Mouse (Mus musculus) adrenal gland, adult (tissue): ENCODE results near the gene Ppox.

Experiments used
- DNase-seq, 2 experiments: peaks; one replicate each; pipeline ENCODE4 v3.0.0; 2022 to 2023; ENCODE audit warnings: low spot score in 1 of 2; ENCODE audit not compliant: inconsistent age in 2 of 2

Ppox gene

DNA sequence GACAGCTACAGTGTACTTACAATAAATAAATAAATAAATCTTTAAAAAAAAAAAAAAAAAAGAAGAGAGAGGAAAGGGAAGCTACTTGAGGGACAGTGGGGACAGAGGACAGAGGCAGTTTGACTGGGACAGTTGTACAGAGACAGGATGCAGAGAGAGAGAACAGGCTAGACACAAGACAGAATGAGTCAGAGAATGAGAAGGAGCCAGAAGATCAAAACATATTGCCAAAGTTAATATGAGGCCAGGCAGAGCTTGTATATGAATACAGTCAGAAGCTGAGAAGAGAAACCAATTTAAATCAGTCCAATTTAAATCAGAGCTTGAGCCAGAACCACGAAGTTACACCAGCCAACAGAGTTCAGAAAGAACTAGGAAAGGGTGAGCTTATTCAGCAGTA is 12.6 kb downstream of the Ppox start:
- no peak for DNase-seq

DNA sequence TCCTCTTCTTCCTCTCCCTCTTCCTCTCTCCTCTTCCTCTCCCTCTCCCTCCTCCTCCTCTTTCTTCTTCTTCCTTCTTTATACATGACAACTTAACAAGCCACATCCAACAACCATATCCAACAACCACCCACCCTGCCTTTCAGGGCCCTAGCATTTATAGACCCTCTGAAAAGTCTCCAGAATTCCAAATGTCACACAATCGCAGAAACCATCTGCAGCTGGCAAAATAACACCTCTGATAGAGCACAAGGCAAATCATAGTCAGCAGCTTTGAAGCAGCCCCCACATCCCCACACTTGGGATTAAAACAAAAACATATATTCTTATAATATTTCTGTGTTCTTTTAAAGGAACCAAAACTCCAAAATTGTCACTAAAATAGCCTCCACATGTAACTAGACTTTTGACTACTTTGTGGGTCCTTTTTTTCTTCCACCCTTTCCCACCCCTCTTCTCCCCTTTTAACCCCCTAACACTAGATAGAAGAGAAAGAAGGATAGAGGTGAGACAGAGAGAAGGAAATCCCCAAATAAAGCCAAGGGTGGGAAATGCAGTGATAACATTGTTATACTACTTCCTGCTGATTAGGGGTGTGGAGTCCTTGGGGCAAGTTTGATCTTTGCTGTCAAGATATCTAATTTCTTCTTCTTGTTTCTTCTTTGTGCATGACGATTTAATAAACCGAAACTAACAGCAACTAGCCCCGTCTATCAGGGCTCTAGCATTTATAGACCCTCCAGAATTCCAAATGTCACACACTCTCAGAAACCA is 14.8 kb downstream of the Ppox start:
- no peak for DNase-seq

DNA sequence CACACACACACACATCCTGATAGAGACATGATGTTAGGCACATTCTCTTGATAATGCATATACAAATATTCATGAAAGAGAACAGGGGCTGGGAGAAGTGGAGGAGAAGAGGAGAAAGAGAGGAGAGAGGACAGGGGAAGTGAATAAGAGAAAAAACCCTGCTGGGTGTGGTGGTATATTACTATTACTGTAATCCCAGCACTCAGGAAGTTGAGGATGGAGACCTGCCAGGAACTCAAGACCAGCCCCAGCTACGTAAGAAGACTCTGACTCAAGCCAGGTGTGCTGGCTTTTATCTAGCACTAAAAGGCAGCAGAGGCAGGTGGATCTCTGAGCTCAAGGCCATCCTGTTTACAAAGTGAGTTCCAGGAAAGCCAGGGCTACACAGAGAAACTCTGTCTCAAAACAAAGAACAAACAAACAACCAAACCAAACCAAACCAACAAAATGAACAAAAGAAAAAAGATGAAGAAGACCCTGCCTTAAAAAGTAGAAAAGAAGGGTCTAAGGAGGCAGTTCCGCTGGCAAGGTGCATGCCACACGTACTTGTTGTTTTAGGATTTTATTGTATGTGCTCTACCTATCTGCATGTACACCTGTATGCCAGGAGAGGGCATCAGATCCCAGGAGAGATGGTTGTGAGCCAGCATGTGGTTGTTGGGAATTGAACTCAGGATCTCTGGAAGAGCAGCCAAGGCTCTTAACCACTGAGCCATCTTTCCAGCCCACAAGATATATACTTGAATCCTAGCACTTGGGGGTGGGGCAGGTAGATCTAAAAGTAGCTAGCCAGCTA is 17.1 kb downstream of the Ppox start:
- DNase-seq, result no peak

DNA sequence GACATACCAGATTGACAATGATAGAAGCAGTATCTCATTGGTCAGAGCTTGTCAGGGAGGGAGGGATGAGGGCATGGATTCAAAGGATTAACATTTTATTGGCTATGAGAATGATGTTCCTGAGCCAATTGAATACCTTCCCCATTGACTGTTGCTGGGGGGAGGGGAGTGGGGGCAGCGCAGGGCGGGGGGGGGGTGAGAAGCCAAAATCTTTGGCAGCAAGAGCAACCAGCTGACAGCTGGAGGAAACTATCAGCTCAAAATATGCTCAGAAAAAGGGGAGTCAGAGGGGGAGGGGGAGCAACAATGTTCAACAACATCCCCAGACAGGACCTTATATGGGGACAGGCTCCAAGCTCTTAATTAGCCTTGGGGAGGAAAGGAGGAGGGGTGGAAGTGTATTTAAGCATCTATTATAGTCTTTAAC is 17.8 kb downstream of the Ppox start:
- DNase-seq, result no peak

DNA sequence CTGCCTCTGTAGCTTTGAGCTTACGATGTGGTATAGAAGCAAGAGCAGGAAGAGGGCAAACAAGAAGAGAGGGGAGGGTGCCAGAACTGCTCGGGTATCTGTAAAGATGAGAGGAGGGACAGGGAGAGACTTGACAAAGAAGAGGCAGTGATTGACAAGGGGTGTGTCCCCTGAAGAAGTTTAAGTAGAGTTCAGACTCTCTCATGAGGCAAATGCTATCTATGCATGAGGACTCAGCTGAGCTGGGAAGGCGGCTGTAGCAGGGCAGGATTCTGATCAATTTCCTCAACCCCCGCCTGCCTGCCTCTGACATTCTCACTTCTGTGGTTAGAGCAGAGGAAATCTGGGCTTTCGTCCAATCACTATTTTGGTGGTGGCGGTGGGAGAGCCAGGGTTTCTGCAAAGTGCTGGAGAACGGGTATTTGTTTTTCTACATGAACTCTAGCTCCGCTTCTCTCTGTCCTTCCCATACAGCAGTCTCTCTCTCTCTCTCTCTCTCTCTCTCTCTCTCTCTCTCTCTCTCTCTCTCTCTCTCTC is 18.3 kb downstream of the Ppox start:
- DNase-seq, result peak; percentile 72 to 88

DNA sequence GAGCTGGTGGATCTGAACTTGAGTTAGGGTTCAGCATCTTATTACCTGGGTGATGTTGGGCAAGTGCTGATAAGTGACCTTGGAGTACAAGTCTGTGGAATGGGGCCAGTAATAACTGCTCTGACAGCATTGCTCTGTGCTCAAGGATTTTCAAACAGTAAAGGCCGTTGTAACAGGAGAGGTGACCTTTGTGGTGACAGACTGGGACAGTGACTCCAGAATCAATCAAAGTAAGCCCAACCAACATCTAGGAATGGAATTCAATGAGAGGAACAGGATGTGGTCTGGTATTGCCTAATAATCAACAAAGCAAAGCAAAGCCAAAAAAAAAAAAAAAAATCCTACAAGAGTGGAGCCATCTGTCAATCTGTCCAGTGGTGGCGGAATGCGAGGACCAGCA is 20.7 kb downstream of the Ppox start:
- DNase-seq, result peak; percentile 73 to 88

DNA sequence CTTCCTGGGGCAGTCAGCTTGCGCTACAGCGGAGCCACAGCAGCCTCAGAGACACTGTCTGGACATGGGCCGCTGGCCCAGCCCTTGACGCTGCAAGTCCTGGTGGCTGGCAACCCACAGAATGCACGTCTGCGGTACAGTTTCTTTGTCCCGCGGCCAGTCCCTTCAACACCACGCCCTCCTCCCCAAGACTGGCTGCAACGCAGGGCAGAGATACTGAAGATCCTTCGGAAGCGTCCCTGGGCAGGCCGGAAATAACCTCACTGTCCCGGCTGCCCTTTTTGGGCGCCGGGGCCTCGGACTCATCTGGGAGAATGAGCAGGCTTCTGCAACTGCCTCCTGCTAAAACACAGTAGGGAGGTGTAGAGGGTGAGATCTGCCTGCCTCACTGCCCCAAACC is 22.1 kb downstream of the Ppox start:
- no peak for DNase-seq

DNA sequence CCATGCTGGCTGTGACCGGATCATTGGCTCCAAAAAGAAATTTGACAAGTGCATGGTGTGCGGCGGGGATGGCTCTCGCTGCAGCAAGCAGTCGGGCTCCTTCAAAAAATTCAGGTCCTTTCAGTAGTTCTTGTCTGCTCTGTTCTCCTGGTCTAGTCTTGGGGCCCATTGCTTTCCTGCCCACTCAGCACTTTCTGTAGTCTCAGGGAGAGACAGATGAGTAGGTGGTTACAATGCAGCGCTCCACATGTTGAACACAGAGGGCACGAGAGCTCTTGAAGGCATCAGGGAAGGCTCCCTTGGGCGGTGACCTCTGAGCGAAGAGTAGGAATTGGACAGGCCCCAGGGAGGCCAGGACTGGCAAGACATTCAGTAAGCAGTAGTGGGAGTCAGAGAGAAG is 23.2 kb downstream of the Ppox start:
- DNase-seq, result no peak

DNA sequence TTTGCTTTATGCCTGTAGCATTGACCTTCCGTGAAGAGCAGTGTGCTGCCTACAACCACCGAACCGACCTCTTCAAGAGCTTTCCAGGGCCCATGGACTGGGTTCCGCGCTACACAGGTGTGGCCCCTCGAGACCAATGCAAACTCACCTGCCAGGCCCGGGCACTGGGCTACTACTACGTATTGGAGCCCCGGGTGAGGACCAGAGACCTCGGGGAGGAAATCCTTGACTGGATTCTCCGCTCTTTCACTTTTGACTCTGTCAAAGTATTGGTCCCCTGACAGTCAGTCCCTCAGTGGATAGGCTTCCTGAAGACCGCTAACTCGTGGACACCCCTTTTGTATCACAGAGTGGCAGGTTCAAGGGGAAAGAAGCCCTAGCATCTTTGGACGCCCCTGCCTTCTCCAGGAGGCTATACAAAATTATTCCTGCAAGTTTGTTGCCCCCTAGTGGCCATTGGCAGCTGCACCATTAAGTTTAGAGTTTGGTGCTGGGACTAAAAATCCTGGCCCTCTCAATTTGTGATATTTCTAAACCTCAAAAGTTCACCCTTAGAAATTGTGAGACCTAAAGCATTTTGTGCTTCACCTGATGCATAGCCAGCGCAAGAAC is 23.9 kb downstream of the Ppox start:
- DNase-seq, result peak; percentile 70 to 91

DNA sequence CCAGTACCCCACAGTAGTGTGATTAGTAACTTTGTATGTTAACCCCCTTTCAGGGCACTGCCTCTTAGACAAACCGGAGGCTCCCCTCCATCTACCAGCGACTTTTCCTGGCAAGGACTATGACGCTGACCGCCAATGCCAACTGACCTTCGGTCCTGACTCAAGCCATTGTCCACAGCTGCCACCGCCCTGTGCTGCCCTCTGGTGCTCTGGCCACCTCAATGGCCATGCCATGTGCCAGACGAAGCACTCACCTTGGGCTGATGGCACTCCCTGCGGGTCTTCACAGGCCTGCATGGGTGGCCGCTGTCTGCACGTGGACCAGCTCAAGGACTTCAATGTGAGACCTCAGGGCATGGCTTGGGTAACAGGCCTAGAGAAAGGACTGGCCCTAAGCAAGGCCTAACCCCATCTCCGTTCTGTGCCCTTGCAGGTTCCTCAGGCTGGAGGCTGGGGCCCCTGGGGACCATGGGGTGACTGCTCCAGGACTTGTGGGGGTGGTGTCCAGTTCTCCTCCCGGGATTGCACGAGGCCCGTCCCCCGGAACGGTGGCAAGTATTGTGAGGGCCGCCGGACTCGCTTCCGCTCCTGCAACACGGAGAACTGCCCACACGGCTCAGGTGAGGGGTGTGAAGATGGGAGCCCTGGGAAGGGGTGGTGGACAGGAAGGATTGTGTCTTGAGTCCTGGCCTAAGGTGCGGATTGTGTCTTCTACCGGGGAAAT is 24.7 kb downstream of the Ppox start:
- peak; percentile 71 to 90 for DNase-seq

DNA sequence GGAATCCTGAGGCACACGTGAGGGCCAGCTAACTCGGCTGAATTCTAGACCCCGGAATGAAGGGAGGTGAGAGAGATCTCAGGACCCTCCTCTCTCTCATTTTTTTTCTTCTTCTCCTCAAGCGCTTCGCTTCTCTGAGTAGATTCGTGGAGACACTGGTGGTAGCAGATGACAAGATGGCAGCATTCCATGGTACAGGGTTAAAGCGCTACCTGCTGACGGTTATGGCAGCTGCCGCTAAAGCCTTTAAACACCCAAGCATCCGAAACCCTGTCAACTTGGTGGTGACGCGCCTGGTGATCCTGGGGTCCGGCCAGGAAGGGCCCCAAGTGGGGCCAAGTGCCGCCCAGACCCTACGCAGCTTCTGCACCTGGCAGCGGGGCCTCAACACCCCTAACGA is 28.6 kb downstream of the Ppox start:
- DNase-seq, result no peak

DNA sequence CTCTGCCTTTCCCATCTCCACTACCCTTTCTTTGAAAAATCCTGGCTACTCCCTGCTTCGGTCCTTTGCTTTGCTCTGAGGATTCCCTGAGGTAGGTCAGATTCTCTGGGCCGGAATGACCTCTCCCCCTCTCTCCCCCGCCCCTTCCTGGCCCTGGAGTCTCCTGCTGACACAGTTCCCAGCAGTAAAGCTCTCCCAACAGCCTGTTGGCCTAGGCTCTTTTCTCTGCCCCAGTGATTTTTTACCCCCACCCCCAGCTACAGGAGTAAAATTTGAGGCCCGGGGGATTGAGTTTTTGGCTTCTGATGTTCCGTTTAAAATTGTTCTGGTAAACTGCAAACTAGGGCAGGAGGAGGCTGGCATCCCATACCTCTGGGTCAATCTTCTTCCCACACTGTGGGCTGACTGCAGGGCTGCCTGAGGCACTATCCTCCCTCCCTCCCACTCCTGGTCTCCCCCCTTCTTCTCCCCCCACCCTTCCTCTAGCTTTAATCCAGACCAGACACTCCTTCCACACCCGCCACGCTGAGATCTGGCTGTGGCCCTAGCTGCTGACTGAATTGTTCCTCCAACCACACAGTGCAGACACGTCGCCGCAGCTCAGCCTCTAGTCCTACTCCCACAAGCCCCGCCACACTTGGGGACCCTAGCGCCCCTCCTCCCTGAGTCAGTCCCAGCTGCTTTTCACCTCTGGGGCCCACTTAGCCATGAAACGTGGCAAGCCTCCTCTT is 29.2 kb downstream of the Ppox start:
- no peak for DNase-seq

DNA sequence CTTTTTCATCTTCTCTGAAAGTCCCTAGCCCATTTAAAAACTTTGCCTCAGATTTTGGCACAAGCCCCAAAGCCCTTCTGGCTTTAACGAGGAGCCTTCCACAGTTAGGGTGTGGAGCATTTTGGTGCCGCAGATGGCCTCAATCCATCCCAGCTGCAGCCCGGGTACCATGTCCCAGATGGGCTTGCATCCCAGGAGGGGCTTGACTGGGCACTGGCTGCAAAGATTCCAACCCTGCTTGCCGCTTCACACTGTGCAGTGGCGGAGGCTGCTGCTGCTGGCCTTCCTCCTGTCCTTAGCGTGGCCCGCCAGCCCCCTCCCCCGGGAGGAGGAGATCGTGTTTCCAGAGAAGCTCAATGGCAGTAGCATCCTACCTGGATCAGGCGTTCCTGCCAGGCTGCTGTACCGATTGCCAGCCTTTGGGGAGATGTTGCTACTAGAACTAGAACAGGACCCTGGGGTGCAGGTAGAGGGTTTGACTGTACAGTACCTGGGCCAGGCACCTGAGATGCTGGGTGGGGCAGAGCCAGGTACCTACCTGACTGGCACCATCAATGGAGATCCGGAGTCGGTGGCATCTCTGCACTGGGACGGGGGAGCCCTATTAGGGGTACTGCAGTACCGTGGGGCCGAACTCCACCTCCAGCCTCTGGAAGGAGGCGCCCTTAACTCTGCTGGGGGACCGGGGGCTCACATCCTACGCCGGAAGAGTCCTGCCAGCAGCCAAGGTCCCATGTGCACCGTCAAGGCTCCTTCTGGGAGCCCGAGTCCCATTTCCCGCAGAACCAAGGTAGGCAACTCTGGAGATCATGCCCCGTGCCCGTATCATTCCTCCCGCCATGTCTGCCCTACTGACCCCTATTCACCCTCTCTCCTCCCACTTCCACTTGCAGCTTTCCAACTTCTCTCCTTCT is 30.0 kb downstream of the Ppox start, which contains the start of gene Ndufs2:
Gene Ndufs2, minus strand, starts transcription at position 709 of the 914 bp plus-strand sequence.
- no peak for DNase-seq

DNA sequence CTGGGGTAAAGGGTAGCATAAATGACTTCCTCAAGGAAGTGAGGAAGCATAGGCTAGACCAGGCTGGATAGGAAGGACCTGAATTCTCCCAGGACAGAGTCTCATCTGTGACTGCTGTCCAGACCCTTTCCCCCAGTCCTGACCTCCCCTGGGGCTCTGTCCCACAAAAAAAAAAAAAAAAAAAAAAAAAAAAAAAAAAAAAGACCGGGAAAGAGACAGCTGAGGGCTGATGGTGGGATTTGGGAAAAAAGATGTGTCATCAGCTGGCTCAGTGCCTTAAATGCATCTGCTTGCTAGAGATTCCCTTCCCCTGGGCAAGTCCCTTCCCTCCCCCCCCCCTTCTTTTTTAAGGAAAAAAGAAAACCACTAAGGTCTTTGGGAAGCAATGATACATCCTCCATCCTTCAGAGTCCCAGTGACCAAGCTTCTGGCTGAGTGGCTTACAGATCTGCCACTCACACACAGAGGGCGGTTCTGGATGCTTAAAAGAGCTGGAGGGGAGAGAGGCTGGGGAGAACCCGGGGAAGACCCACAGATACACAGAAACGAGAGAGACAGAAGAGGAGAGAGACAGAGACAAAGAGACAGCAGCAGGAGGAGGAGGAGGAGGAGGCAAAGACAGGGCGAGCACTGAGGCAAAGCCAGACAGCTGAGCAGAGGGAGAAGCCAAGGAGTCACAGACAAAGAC is 30.9 kb downstream of the Ppox start, which contains the start of gene Adamts4:
Gene Adamts4, plus strand, starts transcription at position 509 of the 688 bp plus-strand sequence.
- no peak for DNase-seq

DNA sequence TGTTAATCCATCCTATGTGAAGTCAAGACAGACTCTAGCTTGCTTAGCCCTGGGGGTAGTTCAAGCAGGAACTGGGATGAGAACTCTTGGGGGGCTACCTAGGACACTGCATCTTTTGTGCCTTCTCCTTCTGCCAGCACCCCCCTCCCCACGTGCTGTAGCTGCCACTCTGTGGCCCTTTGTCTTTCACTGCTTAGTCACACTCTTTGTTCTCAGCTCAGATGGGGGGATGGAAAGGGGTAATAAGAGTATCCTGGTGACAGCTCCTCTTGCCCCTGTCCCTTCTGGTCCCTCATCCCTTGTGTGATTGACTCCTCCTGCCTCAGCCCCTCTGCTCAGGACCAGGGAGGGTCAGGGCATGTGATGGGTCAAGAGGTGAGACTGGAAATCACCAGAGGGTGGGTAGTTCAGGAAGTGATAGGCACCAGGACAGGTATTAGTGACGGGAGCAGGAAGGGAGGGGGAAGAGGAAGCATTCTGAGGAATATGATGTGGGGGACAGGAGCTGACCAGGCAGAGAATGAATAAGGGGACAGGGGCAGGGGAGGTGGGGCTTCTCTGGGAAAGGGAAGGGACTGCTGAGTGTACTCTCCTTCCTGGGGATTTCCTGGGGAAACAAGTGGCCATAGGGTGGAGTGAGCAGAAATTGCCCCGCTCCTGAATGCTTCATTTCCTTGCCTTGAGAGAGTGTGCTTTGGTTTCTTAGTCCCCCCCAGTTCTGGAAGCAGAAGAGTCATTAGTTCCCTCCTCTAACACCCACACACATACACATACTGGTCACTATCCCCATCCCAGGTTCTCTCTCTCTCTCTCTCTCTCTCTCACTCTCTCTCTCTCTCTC is 32.4 kb downstream of the Ppox start:
- DNase-seq, result peak in 1 of 2 experiments; percentile 48

DNA sequence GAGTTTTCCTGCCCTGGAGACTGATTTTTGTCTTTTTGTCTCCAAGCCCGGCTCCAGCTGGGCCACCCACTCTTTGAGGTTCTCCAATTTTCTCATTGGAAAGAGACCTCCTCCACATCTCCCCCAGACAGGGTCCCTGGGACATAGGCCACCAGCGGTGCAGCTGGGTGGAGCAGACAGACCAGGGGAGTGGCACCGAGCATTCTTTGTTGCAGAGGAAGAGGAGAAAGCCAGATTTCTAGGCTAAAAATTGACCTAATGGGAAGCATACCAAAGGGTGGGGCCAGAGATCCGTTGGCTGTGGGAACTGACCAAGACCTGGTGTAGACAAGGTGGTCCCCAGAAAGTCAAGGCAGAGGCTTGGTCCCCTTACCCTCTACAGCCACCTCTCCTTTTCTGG is 33.1 kb downstream of the Ppox start:
- DNase-seq, result no peak

DNA sequence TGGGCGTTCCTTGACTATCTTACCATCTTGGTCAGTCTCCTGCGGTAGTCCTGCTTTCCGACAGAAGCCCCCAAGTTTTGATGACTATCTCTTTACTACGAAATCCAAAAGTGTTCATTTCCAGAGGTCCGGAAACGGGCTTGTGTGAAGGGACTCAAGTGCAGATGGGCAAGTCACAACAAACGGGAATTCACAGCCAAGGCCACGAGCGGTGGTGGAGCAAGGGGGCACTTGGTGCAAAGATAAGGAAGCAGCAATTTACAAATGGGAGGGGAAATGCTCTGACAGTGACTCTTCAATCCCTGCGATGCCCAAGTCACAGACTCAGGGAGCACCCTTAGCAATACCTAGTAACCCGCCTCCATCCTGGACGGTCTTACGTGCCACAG is 33.5 kb downstream of the Ppox start:
- DNase-seq, result no peak
